Mouse (Mus musculus): Measurements from ENCODE around the gene Gm15517.
"Not testable (repeated sequence)": the region's sequence is repeated elsewhere in the genome, so short reads cannot be mapped to it uniquely, and the experiment has no call there.

Gm15517 gene

DNA sequence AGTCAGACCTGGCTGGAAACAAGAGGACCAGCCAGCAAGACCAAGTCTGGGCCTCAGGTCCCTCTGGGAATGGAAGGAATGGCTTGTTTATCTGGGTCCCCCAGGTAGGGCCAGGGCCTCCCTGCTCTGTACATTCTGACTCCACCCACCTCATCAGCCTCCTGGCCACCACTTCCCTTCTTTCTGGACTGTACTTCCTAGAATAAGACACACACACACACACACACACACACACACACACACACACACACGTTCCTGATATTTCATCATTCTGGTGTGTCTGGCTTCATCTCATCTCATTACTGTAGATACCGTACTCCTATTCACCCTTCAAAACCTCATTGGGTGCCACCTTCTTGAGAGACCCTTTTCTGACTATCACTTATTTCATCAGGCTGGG, 8.2 kb downstream of the Gm15517 start:
- no peak for DNase-seq (ENCODE audit: low read depth, low spot score)

DNA sequence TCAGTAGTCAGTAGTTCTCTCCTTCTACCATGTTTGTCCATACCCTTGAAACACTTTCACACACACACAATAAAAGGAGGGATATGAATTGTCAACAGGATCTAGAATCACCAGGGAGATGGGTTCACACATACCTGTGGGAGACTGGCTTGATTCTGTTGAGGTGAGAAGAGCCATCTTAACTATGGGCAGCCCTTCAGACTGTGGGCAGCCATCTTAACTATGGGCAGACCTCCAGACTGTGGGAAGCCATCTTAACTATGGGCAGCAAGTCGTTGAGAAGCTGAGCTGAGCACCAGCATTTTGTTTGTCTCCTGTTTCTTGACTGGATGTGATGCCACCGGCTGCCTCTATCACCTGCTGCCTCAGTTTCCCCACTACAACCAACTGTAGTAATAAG, 10.1 kb downstream of the Gm15517 start:
- peak; percentile 25 for DNase-seq (ENCODE audit: low read depth, low spot score)

DNA sequence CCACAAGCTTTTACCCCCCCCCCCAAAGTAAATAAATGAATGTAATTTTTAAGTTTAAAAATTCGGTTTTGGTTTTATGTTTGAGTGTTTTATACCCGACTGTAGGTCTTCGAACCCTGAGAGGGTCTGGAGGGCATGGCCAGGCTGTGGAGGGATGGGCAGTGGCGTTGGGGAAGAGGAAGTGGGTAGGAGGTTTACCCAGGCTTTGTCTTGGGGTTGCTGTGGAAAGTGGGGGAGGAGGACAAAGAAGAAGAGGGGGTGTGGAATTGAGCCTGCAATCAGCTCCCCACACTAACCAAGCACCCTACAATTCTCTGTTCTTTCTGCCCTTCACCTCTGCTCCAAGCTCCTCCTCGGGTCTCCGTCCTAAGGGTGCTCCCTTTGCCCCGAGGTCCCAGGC, 11.3 kb downstream of the Gm15517 start:
- no peak for DNase-seq (ENCODE audit: low read depth, low spot score)

DNA sequence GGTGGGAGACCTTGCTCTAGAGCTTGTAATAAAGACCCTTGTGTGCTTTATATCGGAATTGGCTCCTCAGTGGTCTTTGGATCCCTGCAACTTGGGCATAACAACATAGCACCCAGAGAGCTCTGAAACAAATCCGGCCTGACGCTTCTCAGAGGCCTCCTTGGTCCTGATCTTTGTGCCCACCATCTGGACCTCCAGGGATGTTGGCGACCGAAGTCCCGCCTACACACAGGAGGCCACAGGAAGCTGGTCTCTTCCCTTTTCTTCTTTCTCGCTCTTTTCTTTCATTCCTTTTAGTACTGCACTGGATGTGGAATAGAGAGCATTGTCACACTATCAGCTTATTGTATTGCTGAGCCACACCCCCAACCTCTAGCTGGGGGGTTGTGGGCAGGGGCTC, 12.2 kb downstream of the Gm15517 start:
- no peak for DNase-seq (ENCODE audit: low read depth, low spot score)

DNA sequence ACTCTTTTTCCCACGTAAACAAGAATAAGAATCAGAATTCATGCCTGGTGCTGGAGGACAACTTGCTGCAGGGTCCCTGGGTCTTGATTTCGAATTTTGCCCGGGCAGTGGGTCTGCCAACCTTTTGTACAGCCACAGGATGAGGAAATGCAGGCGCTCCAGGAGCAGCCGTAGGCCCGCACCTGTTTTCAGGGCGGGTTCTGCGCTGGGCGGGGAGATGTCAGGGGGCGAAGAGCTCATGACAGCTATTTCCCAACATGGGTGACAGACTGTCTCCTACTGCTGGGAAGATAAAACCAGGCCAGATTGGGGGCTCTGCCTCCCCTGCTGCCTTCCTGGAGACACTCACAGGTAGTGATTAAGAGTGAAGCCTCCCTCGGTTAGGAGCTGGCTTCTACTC, 12.8 kb downstream of the Gm15517 start:
- DNase-seq (ENCODE audit: low read depth, low spot score): no peak

DNA sequence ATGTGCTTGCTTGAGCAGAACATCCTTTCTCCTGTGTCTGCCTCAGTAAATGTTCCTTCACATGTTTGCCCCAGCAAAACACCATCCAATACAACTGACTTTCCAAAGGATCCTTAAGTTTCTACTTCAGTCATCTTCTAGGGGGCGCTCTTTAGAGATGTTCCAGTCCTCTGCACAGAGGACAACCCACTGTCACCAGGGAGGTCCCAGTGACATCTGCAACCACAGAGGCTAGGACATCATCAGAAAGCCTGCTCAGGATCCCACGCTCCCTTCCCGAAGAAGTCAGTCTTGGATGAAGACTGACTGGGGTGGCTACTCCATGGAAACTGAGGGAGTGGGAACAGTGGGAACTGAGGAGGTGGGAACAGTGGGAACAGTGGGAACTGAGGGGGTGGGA, 14.3 kb downstream of the Gm15517 start:
- DNase-seq (ENCODE audit: low read depth, low spot score): no peak

DNA sequence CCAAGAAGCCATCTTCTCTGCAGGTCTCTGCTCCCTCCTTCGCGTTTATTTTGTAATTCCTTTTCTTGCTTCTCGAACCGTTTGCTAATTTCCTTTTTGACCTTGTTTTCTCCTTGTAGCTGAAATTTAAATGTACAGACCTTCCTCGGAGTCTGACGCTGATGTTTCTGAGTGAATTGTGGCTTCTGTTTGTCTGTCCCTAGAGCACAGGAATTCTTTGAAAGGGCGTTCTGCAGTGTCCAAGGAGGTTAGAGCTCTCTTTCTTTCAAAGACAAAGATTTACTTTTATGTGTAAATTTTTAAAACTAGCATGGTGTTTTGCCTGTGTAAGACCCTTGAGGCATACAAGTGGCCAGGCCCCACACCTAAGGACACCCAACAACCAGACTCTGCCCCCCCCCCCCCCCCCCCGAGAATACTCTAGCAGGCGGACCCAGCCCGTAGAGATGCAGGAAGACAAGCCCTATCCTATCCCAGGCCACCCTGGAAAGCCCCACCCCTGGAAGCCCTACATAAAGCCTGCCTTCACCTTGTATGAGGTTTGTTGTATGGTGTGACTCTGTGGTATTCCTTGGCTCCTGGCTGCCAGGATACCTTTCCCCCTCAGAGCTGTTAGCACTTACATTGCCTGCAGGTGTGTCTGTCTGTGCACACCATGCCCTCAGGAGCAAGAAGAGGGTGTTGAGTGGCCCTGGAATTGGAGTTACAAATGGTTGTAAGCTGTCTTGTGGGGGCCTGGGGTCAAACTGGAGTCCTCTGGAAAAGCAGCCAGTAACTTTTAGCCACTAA, 15.4 kb downstream of the Gm15517 start:
- DNase-seq (ENCODE audit: low read depth, low spot score): no peak

DNA sequence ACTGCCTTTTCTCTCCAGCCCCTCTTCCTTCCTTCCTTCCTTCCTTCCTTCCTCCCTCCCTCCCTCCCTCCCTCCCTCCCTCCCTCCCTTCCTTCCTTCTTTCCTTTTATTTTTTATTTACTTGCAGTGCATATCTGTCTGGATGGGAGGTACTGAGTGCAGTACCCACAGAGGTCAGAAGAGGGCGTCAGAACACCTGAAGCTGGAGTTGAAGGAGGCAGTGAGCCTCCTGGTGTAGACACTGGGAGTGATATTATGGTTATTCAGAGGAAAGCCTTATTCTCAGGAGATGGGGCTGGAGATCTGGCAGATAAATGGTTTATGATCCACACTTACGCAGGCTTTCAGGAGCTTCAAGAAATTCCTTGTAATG, 16.0 kb downstream of the Gm15517 start:
- peak; percentile 36 for DNase-seq (ENCODE audit: low read depth, low spot score)

DNA sequence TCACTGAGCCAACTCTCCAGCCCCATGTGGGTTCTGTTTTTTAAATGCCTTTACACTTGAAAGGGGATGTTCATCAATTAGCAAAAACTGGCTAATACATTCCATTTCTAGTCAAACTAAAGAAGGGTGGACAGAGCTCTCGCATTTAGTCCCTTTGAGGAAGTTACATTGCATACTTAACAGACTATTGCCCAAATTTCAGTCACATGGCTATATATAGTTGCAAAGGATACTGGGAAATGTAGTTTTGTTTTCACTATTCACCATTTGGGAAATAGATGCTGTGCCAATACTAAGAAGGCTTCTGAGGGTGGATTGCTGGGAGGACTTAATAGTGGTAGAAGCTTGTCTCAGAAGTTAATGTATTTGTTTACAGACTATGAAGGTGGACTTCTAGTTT, 19.7 kb downstream of the Gm15517 start:
- no peak for DNase-seq (ENCODE audit: low read depth, low spot score)

DNA sequence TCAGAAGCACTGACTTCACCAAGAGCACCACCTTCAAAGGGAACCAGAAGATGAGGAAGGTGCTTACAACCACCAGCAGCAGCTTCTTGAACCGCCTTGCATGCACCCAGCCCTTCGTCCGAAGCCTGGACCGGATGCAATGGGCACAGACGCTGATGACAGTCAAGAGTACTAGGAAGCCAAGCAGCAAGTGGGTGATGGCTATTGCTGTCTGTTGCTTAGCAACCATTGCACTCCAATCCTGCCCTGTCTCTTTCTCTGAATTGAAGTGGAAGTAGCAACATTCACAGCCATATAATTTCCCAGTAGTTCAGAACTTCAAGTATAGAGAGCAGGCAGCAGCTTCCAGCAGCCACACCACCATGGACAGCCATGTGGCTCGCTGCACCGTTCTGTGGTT, 20.3 kb downstream of the Gm15517 start:
- DNase-seq (ENCODE audit: low read depth, low spot score): no peak

DNA sequence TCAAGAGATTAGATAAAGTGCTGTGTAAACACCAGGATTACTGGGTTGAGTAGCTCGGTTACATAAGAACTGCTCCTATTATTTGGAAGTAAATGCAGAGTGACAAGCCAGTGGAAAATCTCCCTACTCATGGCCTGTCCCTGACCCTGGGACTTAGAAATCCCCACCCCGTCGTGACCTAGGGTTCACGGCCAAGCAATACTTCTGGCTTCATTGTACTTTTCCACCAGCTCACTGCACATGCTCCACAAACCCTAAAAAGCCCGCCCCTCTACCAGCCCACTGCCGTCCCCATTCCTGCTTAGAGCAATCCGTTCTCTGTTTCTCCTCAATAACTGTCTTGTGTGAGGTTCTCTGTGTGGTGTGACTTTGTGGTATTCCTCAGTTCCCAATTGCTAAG, 26.5 kb downstream of the Gm15517 start:
- DNase-seq (ENCODE audit: low read depth, low spot score): no peak

DNA sequence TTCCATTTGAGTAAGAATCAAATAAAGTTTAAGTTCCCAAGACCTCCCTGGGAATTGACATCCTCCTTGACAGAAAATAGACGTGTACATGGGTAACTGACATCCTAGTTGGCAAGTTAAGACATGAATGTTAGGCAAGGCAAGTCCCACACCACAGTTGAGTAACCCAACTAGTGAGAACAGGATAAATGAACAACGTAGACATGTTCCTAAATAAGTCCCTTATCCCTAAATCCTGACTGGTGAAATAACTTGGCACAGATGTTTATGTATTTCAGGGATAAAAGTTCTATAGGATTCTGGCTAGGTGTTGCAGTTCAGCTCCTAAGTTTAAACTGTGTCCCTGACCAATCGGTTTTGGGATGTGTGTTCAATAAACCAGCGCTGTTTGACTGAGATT, 29.7 kb downstream of the Gm15517 start:
- no peak for DNase-seq (ENCODE audit: low read depth, low spot score)

DNA sequence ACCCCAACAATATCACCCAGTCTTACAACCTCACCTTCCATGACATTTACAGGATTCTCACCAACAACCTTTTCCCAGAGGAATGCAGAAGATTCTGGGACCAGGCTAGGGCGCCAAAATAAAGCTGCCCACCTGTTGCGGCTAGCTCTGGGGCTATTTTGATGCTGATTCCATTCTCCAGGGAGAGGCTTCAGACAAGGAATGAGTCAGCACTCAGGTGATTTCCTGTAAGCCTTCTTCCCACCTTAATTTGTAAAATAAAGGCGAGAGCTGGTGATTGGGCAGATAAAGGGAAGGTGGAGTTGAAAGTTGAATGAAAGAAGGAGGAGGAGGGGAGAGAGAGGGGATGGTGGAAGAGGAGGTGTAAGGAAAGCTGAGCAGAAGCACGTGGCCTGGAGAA, 30.2 kb downstream of the Gm15517 start:
- DNase-seq (ENCODE audit: low read depth, low spot score): no peak

DNA sequence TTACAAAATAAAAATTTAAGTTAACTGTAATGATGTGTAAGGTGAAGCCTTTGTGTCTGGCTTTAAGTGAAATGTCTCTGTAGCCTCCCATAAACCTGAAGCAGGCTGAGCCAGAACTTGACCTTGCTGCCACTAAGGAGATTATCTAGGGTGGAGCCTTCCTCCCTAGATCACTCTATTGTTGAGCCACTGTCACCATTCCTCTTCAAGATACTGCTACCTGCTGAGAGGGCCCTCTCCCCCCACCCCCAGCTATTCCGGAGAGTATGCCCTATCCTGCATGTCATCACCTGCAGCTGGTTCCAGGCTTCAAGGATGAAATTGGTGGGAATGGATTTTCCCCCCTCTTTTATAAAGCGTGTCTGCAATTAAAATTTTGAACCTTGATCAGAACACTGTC, 36.3 kb downstream of the Gm15517 start:
- DNase-seq (ENCODE audit: low read depth, low spot score): not testable (repeated sequence)

DNA sequence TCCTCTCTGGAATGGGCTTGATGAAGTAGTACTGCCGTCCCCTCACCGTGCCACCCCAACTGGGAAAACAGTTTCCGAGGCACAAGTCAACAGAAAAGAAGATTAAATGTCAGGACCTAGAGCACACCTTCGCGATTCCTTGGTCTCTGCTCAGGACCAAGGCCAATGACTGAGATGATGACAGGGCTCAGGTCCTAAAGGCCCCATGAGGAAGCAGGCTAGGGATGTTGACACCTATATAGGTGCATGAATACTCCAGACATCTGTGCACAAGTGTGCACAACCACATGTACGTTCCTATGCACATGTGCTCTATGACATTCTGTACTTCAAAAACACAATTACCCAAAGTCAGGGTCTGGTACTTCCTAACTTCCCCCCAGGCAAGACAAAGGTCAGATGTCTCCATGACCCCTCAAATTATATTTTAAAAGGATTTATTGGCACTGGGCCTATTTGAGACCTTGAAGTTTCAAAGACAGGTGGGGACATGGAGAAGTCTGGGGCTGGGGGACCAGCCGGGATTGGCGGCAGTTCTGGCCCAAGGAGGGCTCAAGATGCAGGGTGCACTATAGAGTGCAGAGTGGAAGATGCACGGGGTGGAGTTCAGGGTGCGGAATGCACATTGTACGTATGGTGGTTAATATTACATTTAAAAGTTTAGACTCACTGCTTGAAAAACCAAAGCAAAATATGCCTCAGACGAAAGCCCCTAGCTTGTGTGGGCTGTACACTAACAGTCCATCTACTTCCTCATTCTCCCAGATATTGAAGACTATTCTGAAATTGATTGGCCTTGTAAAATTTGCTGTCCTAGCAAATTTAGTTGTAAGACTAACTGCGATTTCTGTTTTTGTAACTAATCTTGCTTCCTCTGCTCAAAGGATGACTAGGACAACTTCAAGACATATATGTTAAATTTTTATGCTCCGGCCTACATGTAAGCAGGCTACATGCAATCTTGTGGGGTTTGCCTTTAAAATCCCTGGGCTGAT, 42.4 kb downstream of the Gm15517 start:
- no peak for DNase-seq (ENCODE audit: low read depth, low spot score)

DNA sequence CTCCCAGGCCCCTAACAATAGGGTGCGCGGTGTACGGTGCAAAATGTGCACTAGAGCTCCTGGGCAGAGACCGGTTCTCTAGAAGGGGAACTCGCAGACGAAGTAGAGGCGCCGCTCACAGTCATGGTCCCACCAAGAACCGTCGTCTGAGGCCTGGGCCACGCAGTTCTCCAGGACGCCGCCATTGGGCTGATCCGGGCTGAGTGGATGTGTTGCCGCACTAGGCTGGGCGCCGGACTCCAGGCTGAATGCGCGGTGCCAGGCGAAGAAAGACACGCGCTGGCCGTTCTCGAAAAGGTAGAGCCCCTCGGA, 43.2 kb downstream of the Gm15517 start:
- no peak for DNase-seq (ENCODE audit: low read depth, low spot score)

DNA sequence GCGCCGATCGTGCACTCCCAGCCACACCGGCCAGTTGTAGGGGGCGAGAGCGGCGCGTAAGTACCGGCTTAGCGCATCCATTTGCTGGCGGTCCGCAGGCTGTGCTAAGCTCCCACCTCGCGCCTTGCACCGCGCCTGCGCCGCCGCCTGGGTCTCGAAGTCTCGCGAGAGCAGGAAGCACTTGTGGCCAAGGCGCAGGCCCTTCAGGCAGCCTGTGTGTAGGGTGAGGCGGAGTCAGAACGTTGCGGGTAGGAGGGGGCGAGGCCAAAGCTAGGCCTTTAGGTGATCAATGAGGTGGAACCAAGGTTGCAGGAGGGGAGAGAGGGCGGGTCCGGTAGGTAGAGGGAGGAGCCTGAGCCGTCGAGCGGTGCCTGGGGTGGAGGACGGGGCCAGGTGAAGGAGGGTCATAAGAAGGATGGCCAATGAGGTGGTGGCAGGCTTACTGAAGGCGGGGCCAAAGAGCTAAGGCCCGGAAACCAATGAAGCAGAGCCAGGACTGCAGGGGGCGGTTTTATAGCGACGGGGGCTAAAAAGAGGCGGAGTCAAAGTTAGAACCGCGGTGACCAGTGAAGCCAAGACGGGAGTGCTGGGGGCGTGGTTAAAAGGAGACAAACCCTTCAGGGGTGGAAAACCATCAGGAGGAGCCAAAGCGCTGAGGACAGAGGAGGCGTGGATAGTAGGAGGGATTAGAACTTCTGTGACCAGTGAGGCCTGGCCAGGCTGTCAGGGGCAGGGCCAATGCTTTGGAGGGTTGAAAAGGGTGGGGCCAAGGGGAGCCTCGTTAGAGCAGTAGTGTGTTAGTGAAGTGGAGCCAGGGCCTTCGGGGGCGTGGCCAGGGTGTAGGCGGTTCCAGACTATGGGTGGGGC, 43.8 kb downstream of the Gm15517 start:
- peak; percentile 99 for DNase-seq (ENCODE audit: low read depth, low spot score)

DNA sequence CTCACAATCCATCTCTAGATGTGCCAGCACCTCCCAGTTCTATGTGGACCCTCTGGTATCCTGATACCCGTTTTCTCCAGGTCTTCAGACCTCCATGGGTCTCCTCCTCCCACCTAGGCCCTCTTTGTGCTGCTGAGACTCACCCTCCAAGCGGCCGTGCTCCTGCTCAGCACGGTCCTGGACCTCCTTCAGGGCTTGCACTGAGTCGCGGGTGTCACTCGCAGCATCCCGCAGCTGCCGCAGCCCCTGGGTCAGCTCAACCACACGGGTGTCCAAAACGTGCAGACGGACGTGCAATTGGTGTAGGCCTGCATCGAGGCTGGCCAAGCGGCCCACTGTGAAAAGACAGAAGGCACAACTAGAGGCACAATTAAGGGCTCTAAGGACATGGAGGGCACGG, 44.4 kb downstream of the Gm15517 start:
- DNase-seq (ENCODE audit: low read depth, low spot score): no peak

DNA sequence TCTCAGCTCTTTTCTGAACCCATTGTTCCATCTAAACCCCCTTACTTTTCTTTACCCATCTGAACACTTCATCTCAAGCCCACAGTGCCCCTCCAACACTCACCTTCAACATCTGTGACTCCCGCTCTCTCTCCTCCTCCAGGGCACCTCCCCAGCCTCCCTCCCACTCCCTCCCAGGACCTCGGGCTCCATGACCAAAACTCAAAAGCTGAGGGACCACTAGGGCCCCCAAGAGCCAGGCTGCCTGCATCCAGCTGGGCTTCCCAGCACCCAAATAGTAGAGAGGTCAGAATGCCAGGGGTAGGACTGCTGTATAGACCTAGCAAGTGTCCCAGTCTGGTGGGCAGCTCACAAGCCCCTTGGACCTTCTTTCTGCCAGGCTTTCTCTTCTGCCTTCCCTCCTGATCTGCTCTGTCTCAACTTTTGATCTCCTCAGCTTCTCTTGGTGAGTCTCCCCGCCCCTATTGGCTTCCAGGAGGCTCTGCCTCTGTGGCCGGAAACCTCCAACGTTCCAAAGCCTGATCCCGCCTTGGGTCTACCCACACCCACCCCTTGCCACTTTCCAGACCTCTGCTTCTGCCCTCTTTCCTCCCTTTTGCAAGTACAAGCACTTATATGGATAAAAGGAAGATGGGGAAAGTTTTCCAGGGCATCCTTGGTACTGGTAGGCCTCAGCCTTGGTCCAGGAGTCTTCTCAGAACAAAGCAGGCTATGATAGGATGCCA, 45.4 kb downstream of the Gm15517 start, which contains the start of gene Clec11a:
TSS of gene Clec11a (minus strand) at position 387 of the 725 bp plus-strand sequence.
- DNase-seq (ENCODE audit: low read depth, low spot score): no peak

DNA sequence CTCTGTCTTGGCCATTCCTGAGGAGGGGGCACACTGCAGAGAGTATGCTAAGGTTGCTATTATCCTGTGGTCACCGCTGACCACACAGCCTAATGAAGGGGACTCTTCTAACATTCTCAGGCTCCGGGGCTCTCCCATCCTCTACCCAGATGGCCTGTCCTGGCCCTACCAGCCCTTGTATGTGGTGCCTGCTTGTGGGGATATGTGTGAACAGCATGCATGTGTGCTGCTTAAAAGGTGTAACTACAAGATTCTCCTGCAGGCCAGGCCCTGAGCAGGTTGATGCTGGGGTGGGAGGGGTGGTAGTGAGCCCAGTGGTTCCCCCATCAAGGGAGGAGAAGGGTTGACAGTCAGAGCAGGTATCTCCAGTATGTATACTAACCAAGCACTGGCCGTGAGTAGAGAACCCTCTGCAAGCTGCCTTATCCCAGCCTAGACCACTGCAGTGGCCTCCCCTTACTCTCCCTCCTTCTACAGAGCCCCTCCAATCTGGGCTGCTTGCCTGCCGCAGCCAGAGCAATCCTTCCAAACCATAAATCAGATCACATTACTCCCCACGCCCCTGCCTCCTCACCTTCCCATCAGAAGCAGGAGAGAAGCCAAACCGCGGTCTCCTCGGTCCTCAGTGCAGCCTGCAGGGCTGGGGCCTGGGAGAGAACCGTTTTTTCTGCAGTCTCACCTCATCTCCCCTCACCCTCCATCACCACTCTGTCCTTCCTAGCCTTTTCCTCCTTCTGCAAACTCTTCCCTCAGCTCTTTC, 46.2 kb downstream of the Gm15517 start:
- no peak for DNase-seq (ENCODE audit: low read depth, low spot score)

Measured in CD4-positive helper T cell, adult 2 months (primary cell).